Mouse (Mus musculus): ENCODE data around the gene 1110065P20Rik.

Gene 1110065P20Rik

DNA sequence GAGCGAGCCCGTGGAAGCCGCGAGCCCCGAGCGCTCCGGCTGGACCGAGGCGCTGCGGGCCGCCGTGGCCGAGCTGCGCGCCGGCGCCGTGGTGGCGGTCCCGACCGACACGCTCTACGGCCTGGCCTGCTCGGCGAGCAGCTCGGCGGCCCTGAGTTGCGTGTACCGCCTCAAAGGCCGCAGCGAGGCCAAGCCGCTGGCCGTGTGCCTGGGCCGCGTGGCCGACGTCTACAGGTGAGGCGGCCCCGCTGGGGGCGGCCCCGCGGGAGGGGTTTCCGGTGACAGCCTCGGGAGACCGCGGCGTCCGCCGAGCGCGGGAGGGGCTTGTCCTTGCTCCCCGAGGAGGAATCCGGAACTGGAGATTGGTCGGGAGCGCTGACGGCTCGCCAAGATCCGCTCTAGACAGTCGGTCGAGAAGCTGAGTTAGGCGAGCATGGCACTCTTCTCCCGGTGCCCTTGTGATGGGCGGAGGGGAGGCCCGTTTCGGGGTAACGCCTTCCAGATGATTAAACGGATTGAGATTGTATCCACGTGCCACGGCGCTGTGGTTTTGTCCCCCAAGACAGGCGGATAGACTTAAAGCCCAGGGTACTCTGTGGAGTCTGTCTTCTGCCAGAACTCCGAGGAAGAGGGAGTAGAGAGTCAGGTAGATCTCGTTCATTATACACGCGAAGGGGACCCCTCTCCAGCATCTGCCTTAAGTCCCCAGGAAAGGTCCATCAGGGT is at the start of gene 1110065P20Rik:
TSS of gene 1110065P20Rik (minus strand) at position 264 of the 726 bp plus-strand sequence.
- in situ Hi-C loops (cut with MboI, MseI), result loop anchor here (25.0 kb wide), 1 partner anchor 939 kb away; the partner anchor contains the start of genes 4930535I16Rik, Mycbp and Rragc

DNA sequence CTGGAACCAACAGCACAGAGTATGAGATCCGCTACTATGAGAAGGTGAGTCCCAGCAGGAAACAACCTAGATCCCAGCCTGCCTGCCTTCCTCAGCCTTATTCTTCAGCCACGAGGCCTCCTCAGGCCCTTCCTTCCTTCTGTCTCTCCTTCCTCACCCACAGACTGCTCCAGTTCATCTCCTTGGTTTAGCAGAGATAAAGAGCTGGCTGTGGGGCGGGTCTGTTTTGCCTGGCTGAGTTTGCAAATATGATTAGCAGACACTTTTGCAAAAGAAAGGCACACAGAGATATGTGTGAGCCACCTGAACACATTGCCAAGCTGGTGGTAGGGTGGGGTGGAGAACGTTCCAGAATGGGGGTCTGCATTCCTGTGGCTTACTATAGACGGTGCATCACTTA is 48.9 kb upstream of the 1110065P20Rik start:
- in situ Hi-C loops (cut with MboI, MseI), result loop anchor here (5.0 kb wide), 2 partner anchors 38 to 52 kb away; partner anchors contain the start of gene Maneal

DNA sequence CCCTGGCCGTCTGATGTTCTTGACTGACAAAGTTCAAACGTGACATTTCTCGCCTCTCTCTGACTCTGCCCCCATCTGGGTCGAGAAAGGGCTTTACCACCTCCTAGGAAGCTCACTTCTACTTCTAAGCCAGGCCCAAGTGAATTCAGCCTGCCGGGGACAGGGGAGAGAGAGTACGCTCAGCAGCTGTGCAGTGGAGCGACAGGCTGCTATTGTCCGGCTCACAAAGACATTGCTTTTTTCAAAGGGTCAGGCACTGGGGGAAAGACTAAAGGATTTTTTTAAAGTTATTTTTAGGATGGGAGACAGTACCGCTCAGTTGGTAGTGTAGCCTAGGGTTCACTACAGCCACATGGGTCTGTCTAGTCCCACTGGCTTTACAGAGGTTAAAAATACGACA is 47.4 kb upstream of the 1110065P20Rik start:
- in situ Hi-C loops (cut with MboI, MseI), result no loop called here

- in situ Hi-C loops (cut with MboI, MseI), result no loop called here
Measured at GRCm38 (mm10) chr4:124894508-124895428, 43.8 kb upstream of the 1110065P20Rik start.

DNA sequence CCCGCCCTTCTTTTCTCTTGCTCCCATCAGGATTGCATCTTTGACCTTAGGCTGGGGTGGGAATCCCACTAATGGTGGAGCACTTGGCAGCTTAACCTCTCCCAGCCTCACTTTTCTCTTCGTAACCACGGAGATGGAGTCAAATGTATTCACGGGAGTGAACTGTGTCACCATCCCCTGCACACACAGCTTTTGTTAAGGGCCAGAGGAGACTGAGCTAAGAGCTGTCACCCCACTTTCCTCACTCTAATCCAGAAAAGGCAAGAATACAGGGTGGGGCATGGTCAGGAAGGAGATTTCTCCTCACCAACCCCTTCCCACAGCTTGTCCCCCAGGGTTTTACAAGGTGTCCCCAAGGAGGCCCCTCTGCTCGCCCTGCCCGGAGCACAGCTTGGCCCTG is 42.8 kb upstream of the 1110065P20Rik start:
- in situ Hi-C loops (cut with MboI, MseI), result no loop called here

- in situ Hi-C loops (cut with MboI, MseI), result no loop called here
Measured at GRCm38 (mm10) chr4:124890831-124891230, 39.8 kb upstream of the 1110065P20Rik start.

GRCm38 (mm10) chr4:124889935-124890334 is 38.9 kb upstream of the 1110065P20Rik start:
- in situ Hi-C loops (cut with MboI, MseI), result no loop called here

- in situ Hi-C loops (cut with MboI, MseI), result no loop called here
Measured at GRCm38 (mm10) chr4:124888702-124889101, 37.7 kb upstream of the 1110065P20Rik start.

DNA sequence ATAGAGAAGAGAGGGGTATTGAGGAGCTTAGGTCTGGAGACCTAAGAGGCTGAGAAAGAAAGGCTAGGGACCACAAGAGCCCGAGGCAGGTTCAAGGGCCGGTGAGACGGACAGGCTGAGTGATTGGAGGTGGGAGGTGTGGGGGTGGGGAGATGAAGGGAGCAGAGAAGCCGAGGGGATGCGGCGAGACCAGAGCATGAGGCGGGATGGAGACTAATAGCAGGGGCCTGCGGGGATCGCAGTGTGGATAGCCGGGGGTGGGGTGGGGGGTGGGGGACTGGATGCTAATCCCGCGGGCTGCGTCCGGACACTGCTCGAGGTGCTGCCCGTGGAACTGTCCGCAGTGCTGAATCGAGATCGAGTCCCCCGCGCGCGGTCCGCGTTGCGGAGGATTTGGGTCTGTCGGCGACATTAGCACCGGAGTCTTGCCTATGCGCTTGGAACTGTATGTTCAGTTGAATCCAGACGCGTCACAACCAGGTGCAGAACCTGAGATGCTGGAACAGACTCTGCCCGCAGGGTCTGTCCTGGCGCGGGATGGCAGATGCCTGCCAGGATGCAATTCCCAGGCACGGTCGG is 31.2 kb upstream of the 1110065P20Rik start:
- in situ Hi-C loops (cut with MboI, MseI), result no loop called here

DNA sequence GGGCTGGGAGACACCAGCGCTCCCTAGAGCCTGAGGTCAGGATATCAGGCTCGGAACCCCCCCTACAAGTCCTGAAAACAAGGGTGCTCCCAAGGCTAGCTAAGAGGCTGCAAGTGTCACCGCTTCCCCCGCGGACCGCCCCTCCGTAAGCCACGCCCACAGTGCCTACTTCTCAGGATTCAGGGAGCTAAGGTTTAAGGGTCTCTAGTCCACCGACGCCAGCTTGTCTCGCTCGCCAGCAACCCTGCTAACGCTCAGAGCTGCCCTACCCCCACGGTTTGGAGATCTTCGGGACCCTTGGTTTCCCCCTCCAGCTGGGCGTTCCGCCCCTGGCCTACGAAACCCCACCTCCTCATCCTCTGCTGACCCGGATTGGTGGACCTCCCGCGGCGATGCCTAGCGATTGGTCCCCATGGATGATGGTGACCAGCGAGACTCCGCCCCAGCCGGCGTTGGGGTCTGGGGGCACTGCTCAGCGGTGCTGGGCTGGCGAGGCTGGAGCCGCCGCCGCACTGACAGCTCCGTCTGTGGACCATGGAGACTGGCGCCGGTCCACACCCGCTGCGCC is 30.4 kb upstream of the 1110065P20Rik start:
- in situ Hi-C loops (cut with MboI, MseI), result no loop called here

DNA sequence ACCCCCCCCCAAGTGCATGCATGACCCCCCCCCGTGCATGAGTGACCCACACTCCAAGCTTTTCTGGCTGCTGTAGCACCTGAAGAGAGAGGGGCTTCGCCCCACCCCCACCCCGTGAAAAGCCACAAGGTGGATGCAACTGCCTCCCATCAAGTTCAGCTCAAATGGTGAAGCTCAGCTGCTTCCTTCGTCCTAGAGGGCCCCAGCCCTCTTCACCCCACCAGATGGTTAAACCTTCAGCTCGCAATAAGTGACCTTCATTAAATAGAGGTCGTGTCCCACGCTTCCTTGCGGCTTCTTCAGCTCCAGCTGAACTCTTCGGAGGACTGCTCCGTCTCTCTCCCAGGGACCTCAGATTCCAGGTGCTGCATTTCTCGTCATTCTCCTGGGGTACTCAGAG is 29.6 kb upstream of the 1110065P20Rik start, which contains the start of gene Epha10:
TSS of gene Epha10 (plus strand) at position 301 of the 400 bp plus-strand sequence.
- in situ Hi-C loops (cut with MboI, MseI), result no loop called here

DNA sequence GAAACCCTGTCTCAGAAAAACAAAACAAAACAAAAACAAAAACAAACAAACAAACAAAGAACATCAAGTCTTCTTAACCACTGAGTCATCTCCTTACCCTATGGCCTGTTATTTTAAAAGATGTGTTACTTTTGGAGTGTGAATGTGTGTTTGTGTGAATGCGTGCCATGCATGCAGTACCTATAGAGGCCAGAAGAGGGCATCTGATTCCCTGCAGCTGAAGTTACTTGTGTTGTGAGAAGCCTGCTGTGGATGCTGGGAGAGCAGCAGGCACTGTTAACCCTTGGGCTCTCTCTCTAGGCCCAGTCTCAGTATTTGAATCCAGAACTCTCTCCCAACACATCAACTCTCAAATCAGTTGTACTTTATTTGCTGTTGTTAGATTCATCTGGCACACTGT is 21.7 kb upstream of the 1110065P20Rik start:
- in situ Hi-C loops (cut with MboI, MseI), result loop anchor here (25.0 kb wide), 1 partner anchor 960 kb away; the partner anchor contains the start of genes 4930535I16Rik, Mycbp and Rragc

- in situ Hi-C loops (cut with MboI, MseI), result loop anchor here (5.0 to 25.0 kb wide), 2 partner anchors 41 to 949 kb away; partner anchors contain the start of genes 4930535I16Rik, Mycbp and Rragc
Measured at GRCm38 (mm10) chr4:124861283-124862188, 10.5 kb upstream of the 1110065P20Rik start, which contains the start of gene Maneal. Gene Maneal, minus strand, starts transcription at chr4:124862171.

- in situ Hi-C loops (cut with MboI, MseI), result loop anchor here (5.0 to 25.0 kb wide), 2 partner anchors 42 to 948 kb away; partner anchors contain the start of genes 4930535I16Rik, Mycbp and Rragc
Measured at GRCm38 (mm10) chr4:124860446-124860845, 9.4 kb upstream of the 1110065P20Rik start.

DNA sequence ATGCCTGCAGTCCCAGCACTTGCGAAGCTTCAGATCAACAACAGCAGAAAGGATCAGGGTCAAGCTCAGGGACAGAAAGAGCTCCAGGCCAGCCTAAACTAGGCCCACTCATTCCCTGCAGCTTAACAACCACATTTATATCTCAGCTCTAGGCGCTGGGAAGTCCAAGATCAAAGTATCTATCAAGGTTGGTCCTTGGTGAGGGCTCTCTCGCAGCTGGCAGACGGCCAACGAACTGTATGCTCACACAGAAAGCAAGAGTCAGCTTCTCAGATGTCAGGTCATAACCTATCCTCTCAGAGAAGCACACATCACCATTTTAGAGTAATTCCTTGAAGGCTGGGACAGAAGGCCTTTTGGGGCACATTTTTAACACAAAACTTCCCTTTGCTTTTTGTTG is 7.4 kb upstream of the 1110065P20Rik start:
- in situ Hi-C loops (cut with MboI, MseI), result loop anchor here (25.0 kb wide), 1 partner anchor 946 kb away; the partner anchor contains the start of genes 4930535I16Rik, Mycbp and Rragc

DNA sequence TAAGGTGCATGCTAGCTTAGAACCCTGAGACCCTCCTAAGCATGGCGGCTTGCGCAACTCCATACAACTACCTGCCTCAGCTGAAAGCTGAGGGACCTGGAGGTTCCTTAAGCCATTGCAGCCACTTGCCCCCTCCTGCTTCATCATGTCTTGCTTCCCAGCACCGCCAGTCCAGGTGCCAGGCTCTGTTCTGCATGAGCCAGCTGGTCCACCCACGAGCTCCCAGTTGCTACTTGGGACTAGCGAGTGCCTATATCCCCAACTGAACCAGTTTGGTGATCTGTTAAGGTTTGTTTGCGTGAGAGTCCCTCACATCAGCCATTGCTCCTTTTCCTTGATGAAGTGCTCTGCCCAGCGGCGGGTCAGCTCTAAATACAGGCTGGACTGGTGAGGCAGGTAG is 5.3 kb upstream of the 1110065P20Rik start:
- in situ Hi-C loops (cut with MboI, MseI), result loop anchor here (25.0 kb wide), 1 partner anchor 944 kb away; the partner anchor contains the start of genes 4930535I16Rik, Mycbp and Rragc

DNA sequence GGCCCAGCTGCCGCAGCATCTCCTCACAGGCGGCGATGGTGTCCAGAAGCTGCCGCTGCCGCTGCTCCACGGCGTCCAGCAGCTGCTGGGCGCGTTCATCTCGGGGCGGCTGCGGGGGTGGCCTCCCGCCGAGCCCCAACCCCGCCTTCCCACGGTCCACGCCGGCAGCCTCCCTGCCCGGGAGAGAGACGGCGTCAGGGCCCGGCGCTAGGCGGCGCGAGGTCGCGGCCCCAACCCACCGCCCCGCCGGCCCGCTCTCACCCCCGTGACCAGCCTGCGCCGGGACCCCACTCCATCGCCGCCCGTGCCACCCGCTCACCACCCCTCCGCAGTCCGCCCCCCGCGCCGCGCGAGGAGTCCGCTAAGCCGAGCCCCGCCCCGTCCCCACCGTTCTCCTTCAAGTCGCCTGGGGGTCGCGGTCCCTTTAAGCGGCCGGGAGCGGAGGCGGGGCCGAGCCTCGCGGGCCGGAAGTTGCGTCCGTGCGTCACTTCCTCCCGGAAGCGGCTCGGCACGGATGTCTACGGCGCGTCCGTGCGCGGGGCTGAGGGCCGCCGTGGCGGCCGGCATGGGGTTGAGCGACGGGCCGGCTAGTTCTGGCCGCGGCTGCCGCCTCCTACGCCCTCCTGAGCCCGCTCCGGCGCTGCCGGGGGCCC is 609 bp downstream of the 1110065P20Rik start, which contains the start of gene Yrdc:
TSS of gene Yrdc (plus strand) at position 419 of the 653 bp plus-strand sequence.
- in situ Hi-C loops (cut with MboI, MseI), result loop anchor here (25.0 kb wide), 1 partner anchor 938 kb away; the partner anchor contains the start of genes 4930535I16Rik, Mycbp and Rragc

- in situ Hi-C loops (cut with MboI, MseI), result loop anchor here (5.0 to 25.0 kb wide), 3 partner anchors 52 to 937 kb away; partner anchors contain the start of genes 4930535I16Rik, Mycbp and Rragc
Measured at GRCm38 (mm10) chr4:124849631-124850260, 1.2 kb downstream of the 1110065P20Rik start.

Data from regulatory T cell (primary cell).